Mouse (Mus musculus): ENCODE data around the gene Sppl2b. TPM values are rescaled to one million over a fixed set of nuclear protein-coding genes. Genes with fewer than 3 reads are reported as not detected.
A peak's percentile ranks its signal among the peaks of the same experiment; 100 is the strongest.

The Sppl2b gene
- total RNA-seq, 4 experiments from 2014 or later, result 28.1 to 45.3 (median 36.1) TPM

GRCm38 (mm10) chr10:80848571-80848970 lies 6.5 kb upstream of the Sppl2b start:
- peak; percentile 51 for DNase-seq

DNA sequence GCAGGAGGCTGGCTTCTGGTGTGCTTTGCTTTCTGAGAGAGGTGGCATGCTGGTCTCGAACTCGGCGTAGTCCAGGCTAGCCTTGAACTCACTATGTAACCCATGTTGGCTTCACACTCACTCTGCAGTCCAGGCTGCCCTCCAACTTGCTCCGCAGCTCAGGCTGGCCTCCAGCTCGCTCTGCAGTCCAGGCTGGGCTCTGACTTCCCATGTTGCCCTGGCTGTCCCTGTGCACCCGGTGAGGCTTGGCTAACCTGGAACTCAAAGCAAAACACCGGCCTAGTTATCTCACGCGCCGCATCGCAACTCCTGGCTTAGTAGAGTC lies 636 bp downstream of the Sppl2b start:
- no peak for DNase-seq

DNA sequence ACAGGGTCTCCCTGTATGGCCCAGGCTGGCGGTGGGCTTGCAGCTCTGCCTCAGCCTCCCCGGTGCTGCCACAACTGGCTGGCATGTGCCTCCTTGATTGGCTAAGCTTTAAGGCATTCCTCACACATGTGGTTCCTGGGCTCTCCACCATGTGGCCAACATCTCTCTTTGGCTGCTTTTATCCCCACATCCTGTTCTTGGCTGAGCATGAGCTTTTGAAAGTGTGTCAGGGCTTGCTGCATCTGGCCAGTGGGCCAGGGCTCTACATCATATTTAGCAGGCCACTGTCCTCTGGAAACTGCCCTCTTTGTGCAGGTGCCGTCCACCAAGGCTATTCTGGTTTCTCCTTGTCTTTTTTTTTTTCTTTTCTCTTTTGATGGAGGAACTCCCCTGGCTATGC lies 1.2 kb downstream of the Sppl2b start:
- DNase-seq, result no peak

GRCm38 (mm10) chr10:80856908-80857307 lies 1.8 kb downstream of the Sppl2b start:
- no peak for DNase-seq

DNA sequence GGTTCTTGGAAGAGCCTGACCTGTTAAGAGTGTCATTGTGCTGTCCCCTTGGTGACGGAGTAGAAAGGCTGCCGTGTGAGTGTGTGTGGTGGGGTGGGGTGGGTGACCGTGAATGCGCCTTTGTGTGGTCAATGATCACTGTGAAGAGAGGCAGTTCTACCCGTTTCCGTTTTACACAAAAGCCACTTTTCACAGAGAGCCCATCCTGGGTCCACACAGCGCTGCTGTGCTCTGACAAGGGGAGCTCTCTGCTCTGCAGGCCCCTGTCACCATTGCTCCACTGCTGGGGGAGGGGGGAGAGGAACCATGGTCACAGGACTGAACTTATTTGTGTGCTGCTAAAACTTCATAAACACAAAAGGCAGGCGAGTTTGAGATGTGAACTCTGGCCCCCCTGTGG lies 2.3 kb downstream of the Sppl2b start:
- no peak for DNase-seq

DNA sequence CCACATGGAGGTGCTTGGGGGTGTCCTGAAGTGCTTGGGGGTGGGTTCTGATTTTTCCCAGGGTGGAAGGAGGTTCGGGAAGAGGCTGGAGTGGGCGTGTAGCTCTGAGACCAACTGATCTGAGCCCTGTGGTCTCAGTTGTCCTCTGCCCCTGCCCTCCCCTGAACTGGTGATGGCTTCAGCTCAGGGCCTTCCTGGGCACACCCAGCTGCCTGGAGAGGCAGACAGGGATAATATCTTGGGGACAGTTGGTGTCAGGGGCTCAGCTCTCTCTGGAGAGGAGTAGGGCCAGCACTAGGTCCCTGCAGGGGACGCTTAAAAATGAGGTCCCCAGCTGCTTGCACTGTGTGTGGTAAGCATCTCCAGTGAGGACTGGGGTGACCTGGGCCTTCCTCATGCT lies 2.8 kb downstream of the Sppl2b start:
- DNase-seq, result no peak

DNA sequence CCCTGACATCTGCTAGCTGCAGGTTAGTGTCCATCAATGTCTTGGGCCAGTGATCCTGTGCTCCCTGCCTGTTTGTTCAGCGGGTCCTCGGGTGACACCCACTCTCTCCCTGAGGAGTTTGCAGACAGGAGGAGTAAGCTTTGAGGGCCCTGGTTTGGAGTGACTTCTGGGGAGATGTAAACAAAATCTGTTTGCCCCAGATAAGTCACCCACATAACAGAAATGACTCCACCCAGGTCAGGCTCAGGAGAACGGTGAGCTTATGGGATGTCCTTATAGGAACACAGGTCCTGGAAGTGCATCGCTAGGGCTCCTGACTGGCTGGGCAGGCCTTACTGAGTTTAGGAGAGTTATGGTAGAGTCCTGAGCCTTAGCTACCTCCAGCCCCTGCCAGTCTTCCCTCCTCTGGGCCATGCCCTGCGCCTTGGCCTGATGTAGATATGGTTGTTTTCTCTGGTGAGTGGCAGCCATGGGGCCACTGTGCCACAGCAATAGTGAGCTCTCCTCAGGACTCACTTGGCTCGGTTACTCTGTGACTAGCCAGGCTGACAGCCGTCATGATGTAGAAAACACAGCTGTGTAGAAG lies 3.4 kb downstream of the Sppl2b start:
- no peak for DNase-seq

- DNase-seq, result no peak
Measured at GRCm38 (mm10) chr10:80862305-80862704, 7.2 kb downstream of the Sppl2b start.

DNA sequence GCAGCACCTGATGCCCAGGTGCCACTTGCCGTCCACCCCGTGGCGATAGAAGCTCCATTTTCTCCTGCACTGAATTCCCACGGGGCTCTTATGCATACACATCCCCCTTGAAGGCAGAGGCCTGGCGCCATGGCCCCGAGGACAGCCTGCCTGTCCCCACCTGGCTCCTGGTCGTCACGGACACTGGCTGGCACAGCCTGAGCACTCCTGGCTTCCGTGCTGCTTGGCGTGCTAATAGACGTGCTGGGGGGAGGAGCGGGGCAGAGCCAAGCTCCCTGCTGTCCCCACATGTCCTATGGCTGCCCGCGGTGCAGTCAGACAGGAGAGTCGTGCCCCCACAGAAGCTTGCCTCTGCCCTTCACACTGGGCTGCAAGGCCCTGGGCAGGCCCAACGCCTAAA lies 9.4 kb downstream of the Sppl2b start:
- DNase-seq, result no peak

GRCm38 (mm10) chr10:80870993-80871392 lies 15.9 kb downstream of the Sppl2b start:
- DNase-seq, result no peak

- no peak for DNase-seq
Measured at GRCm38 (mm10) chr10:80871581-80871980, 16.5 kb downstream of the Sppl2b start, which contains the start of gene Tmprss9. Gene Tmprss9, plus strand, starts transcription at chr10:80871848.

DNA sequence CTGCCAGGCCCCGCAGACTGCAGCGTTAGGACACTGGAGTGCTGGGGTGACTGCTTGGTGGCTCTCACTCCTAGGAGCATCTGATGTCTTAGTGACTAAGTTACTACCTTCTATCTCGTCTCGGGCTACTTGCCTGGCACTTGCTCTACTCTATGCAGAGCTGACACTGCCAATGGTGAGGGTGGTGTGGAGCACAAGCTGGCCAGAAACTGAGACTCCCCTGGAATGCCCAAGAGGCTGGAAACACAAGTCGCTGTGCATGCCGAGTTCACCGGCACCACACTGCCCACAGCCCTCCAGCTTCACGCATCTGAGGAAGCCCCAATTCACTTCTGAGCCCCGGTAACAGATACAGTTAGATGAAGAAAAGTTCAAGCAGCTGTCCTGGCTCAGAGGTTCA lies 19.0 kb downstream of the Sppl2b start:
- DNase-seq, result no peak

DNA sequence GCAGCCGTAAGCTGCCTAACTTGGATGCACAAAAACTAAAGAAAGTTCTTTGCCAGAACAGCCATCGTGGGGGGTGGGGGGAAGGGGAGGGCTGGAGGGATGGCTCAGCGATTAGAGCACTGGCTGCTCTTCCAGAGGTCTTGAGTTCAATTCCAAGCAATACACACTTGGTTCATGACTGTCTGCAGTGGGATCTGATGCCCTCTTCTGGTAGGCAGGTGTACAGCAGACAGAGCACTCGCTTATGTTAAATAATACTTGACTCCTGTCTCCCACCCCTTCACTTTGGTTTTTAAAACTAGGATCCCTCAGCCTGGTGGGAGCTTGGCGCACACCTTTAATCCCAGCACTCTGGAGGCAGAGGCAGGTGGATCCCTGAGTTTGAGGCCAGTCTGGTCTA lies 21.0 kb downstream of the Sppl2b start:
- DNase-seq, result no peak

DNA sequence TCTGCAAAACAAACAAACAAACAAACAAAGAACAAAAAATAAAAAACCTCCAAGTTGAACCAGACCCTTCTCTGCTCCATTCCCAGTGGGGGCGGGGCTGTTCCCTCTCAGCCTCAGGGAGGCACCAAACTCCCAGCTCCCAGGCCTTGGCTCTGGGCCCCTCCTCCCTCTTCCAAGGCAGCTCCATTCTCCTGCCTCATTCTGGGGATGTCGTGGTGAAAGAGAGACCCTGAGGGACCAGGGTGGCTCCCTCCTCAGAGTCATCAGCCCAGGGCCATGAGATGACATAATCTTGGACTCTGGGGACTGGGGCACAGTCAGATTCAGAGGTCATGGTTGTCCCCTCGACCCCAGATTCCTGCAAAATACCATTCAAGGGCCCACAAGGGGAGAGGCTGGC lies 21.5 kb downstream of the Sppl2b start:
- no peak for DNase-seq

DNA sequence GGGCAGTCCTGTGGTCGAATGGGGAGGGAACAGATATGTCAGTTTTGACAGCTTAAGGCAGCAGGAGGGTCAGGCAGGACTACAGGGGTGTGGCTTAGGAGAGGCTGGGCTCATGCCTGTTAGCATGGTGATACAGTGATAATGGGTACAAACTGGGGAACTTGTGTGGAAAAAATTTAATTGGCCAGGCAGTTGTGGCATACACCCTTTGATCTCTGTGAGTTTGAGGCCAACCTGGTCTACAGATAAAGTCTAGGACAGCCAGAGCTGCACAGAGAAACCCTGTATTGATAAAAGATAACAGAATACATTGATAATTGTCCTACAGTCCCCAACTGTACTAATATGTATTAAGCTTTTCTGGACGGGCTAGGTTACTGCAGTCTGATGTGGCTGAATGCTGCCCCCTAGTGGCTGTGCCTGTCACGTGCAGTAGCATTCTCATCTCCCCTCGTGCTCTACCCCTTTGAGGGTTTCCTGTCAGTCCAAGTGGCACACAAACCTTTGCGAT lies 25.1 kb downstream of the Sppl2b start:
- no peak for DNase-seq

GRCm38 (mm10) chr10:80880901-80881300 lies 25.8 kb downstream of the Sppl2b start:
- no peak for DNase-seq

DNA sequence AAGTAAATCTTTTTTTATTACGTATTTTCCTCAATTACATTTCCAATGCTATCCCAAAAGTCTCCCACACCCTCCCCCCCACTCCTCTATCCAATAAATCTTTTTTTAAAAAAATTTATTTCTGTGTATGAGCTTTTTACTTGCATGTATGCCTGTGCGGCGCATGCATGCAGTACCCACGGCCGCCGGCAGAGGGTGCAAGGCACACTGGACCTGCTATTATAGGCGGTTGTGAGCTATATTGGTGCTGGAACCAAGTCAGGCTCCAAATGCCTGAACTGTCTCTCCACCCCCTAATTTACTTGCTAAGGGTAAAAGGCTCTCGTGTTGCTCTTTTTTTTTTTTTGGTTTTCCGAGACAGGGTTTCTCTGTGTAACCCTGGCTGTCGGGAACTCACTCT lies 26.2 kb downstream of the Sppl2b start:
- peak; percentile 51 for DNase-seq

GRCm38 (mm10) chr10:80887181-80887580 lies 32.1 kb downstream of the Sppl2b start:
- peak; percentile 84 for DNase-seq

GRCm38 (mm10) chr10:80895100-80895499 lies 40.0 kb downstream of the Sppl2b start:
- no peak for DNase-seq

- no peak for DNase-seq
Measured at GRCm38 (mm10) chr10:80895697-80896096, 40.6 kb downstream of the Sppl2b start.

GRCm38 (mm10) chr10:80896581-80897485 lies 41.8 kb downstream of the Sppl2b start:
- DNase-seq, result no peak

GRCm38 (mm10) chr10:80897861-80898510 lies 42.9 kb downstream of the Sppl2b start:
- DNase-seq, result no peak

- no peak for DNase-seq
Measured at GRCm38 (mm10) chr10:80899074-80899473, 44.0 kb downstream of the Sppl2b start.

Data from adrenal gland, adult 8-10 months (tissue).